9 mouse cellular contexts compared by ENCODE assay signal in the genomic region with DNA sequence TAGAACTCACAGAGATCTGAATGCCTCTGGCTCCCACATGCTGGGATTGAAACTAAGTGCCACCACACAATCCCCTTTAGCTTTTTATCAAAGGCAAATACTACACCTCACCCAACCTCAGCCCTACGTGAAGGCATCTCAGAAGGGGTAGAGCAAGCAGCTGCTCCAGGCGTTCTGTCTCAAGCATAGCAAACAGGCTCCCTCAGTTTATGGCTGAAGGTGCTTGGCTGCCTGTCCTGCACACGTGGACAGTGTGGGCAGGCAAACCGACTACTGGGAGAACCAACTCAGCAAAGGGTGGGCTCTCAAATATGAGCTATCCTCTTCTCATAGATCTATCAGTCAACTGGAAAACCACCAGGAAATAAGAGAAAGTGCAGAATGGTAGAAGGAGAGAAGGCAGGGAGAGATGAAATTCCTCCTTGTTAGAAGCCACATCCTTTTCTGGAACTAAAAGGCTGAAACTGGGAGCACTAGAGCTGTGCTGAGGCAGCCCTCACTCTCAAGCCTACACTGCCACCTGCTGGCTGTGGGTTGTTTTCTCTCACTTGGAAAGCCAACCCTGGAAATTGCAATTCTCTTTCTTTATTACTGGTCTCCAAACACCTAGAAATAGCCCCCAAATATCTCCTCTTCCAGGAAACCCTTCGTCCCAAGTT. TPM values are rescaled to one million over a fixed set of nuclear protein-coding genes. Genes with fewer than 3 reads are reported as not detected.
DNase-seq lines count a peak whose midpoint lies in the region; ATAC-seq lines count a peak whose summit lies in the region.
"Had no signal": no experiment of that assay in that cellular context is flagged by ENCODE, and none has a peak within 500 bp of the region (broad histone marks: within the 10 kb centered on the region; RNA-seq: fewer than 3 reads in every experiment).

No protein-coding gene starts in this region.

- WGBS in limb, embryonic 12.5 days, result 68% methylated on average over 5 of the region's 5 CpGs

- intact Hi-C loops in gastrocnemius, postnatal 14 days (cut with DNase I; ENCODE audit: low total_unique reads), result no loop called here

- H3K4me1 ChIP-seq in limb, embryonic 12.5 days (replicated peaks), result no peaks in the 10 kb centered on the region
- H3K4me1 ChIP-seq: stomach, embryonic 15.5 days had no signal

- no peak overlapping the region for H3K4me3 ChIP-seq in limb, embryonic 12.5 days (replicated peaks)
- H3K4me3 ChIP-seq: stomach, embryonic 15.5 days had no signal

- H3K27ac ChIP-seq in limb, embryonic 12.5 days, result no peak overlapping the region
- H3K27ac ChIP-seq: stomach, embryonic 15.5 days had no signal

- no peaks in the 10 kb centered on the region for H3K27me3 ChIP-seq in limb, embryonic 12.5 days
- H3K27me3 ChIP-seq: stomach, embryonic 15.5 days had no signal

- no peaks in the 10 kb centered on the region for H3K36me3 ChIP-seq in limb, embryonic 12.5 days
- H3K36me3 ChIP-seq: stomach, embryonic 15.5 days had no signal

- ATAC-seq in activated CD4-positive, CD25-positive, alpha-beta regulatory T cell, adult 4 months, result peak; percentile 40
- ATAC-seq in limb, embryonic 12.5 days (ENCODE audit: insufficient number of reproducible peaks, insufficient read depth, low FRiP score, low TSS enrichment, low read depth), result 0 out of 2 replicates have a peak, but pooled peaks have one; percentile 43

- no peaks in the 10 kb centered on the region for H3K9me3 ChIP-seq in limb, embryonic 12.5 days
- H3K9me3 ChIP-seq: stomach, embryonic 15.5 days had no signal

- no peak overlapping the region for H3K9ac ChIP-seq in limb, embryonic 12.5 days (replicated peaks)
- H3K9ac ChIP-seq: stomach, embryonic 15.5 days had no signal

- DNase-seq in CD4-positive helper T cell, adult 2 months (ENCODE audit: low read depth, low spot score), result peak; percentile 37
- DNase-seq in cerebellum, postnatal 4 days (ENCODE audit: low spot score in 2 of 2), result peak; percentile 66 to 76
- peak; percentile 68 for DNase-seq in gastrocnemius, postnatal 14 days
- peak; percentile 76 for DNase-seq in kidney, adult 9 months
- peak; percentile 70 for DNase-seq in neural tube, embryonic 10.5 days (ENCODE audit: extremely low spot score, low spot score)
- peak; percentile 22 for DNase-seq in testis, postnatal 14 days (ENCODE audit: low spot score)

- H3K4me2 ChIP-seq in limb, embryonic 12.5 days, result no peak overlapping the region
- H3K4me2 ChIP-seq: stomach, embryonic 15.5 days had no signal

RNA-seq across cellular contexts. Expression of gene Cyp2c70, which starts 38.1 kb away (rescaled TPM):
- polyA plus RNA-seq in activated CD4-positive, CD25-positive, alpha-beta regulatory T cell, adult 4 months (2017; shearing (Covaris generic)), result not detected
- total RNA-seq in gastrocnemius, postnatal 14 days (2021), result under 1 TPM in 1 of 2 experiments, not detected in 1; 0.24 TPM
- not detected in 2 replicates for polyA plus RNA-seq in limb, embryonic 12.5 days (2016; fragmentation: Nextera tagmentation; extraction: Ambion mirVana)

RNA-seq across cellular contexts. Expression of gene Pdlim1, which starts 46.4 kb away (rescaled TPM):
- 100 to 1,000 TPM; 169 to 193 TPM for polyA plus RNA-seq in activated CD4-positive, CD25-positive, alpha-beta regulatory T cell, adult 4 months (2017; shearing (Covaris generic))
- total RNA-seq in gastrocnemius, postnatal 14 days (2021), result 100 to 1,000 TPM; 131 to 142 TPM
- polyA plus RNA-seq in limb, embryonic 12.5 days (2016; fragmentation: Nextera tagmentation; extraction: Ambion mirVana), result 89.9 and 92.1 TPM in 2 replicates

Comparison
In these comparisons a context has a peak if more than half of its experiments do, and no peak if none do; other contexts are left out.
1. DNase-seq: peak in every context shown above with its lines; median percentile 76 in kidney, adult 9 months; 71 in cerebellum, postnatal 4 days; 70 in neural tube, embryonic 10.5 days; 68 in gastrocnemius, postnatal 14 days; 37 in CD4-positive helper T cell, adult 2 months; 22 in testis, postnatal 14 days.